Mouse (Mus musculus) spleen, postnatal 0 days (tissue): Measurements from ENCODE around the gene Galnt6. TPM values are rescaled to one million over a fixed set of nuclear protein-coding genes. Genes with fewer than 3 reads are reported as not detected.

Experiments
- polyA plus RNA-seq: library from polyadenylated mRNA; unstranded; fragments of >200 nt; fragmentation: Nextera tagmentation; extraction: Ambion mirVana; gene quantifications from 2 replicates; pipeline ENCODE4 v1.2.1, GENCODE M21; 2015

Galnt6 gene
- 1.9 and 2.9 TPM in 2 replicates for polyA plus RNA-seq

GRCm38 (mm10) chr15:100729281-100729985, at the start of gene Galnt6:
TSS of gene Galnt6 (minus strand) at chr15:100729376.

GRCm38 (mm10) chr15:100761419-100762185, 32.4 kb upstream of the Galnt6 start, which contains the start of gene Slc4a8:
TSS of gene Slc4a8 (plus strand) at chr15:100761747.

GRCm38 (mm10) chr15:100687430-100687971, 41.7 kb downstream of the Galnt6 start, which contains the start of gene Cela1:
TSS of gene Cela1 (minus strand) at chr15:100687921.

GRCm38 (mm10) chr15:100669337-100669736, 59.8 kb downstream of the Galnt6 start, which contains the start of gene Bin2:
TSS of gene Bin2 (minus strand) at chr15:100669553.

Other genes starting within 250 kb of the Galnt6 start
- gene Csrnp2, start 233.9 kb downstream of the Galnt6 start, polyA plus RNA-seq = 1.6 and 1.7 TPM in 2 replicates
- gene Tfcp2, start 177.4 kb downstream of the Galnt6 start, polyA plus RNA-seq = 8.3 and 9.8 TPM in 2 replicates
- 2.7 and 3.5 TPM in 2 replicates for gene Pou6f1, start 129.4 kb downstream of the Galnt6 start, polyA plus RNA-seq
- gene Dazap2, start 114.0 kb downstream of the Galnt6 start, polyA plus RNA-seq = 239 and 249 TPM in 2 replicates
- gene Smagp, start 92.4 kb downstream of the Galnt6 start, polyA plus RNA-seq = 9.4 and 13.4 TPM in 2 replicates
- 18.3 and 24.0 TPM in 2 replicates for gene Bin2, start 59.8 kb downstream of the Galnt6 start, polyA plus RNA-seq
- gene Cela1, start 41.5 kb downstream of the Galnt6 start, polyA plus RNA-seq = 84.9 and 106 TPM in 2 replicates
- gene Slc4a8, start 32.4 kb upstream of the Galnt6 start, polyA plus RNA-seq = 1.2 and 1.4 TPM in 2 replicates
- gene Scn8a, start 140.5 kb upstream of the Galnt6 start, polyA plus RNA-seq = 3.5 and 4.2 TPM in 2 replicates